Mouse (Mus musculus) intestine, postnatal 0 days (tissue): ENCODE measurements around the gene Zfp583. TPM values are rescaled to one million over a fixed set of nuclear protein-coding genes. Genes with fewer than 3 reads are reported as not detected.

Experiments used
- ATAC-seq: fragments of 200-750 bp; cut with Nextera tagmentation; 2 replicates; pipeline ENCODE4 v1.8.0; 2017; ENCODE audit warnings: mild to moderate bottlenecking, moderate TSS enrichment, moderate library complexity
- H3K27ac ChIP-seq: fragments of 300-500 bp; sonication (generic); 2 replicates; pipeline ENCODE4 v1.5.1; 2014; ENCODE audit warnings: mild to moderate bottlenecking, low read depth, low read length, moderate library complexity
- H3K27me3 ChIP-seq: fragments of 300-500 bp; sonication (generic); replicated peaks from 2 replicates; pipeline ENCODE4 v1.6.1; 2014; ENCODE audit warnings: low read length, mixed read lengths; ENCODE audit not compliant: control insufficient read depth, insufficient read depth
- H3K36me3 ChIP-seq: fragments of 300-500 bp; sonication (generic); 2 replicates; pipeline ENCODE4 v1.6.1; 2014; ENCODE audit warnings: mild to moderate bottlenecking, moderate library complexity; ENCODE audit not compliant: control insufficient read depth, insufficient read depth
- H3K4me1 ChIP-seq: fragments of 300-500 bp; sonication (generic); replicated peaks from 2 replicates; pipeline ENCODE4 v1.6.1; 2014; ENCODE audit warnings: antibody characterized with exemption, low read length, mixed read lengths; ENCODE audit not compliant: control insufficient read depth, insufficient read depth
- H3K4me2 ChIP-seq: fragments of 300-500 bp; sonication (generic); replicated peaks from 2 replicates; pipeline ENCODE4 v1.6.1; 2014; ENCODE audit warnings: low read depth, mild to moderate bottlenecking, moderate library complexity
- H3K4me3 ChIP-seq: fragments of 300-500 bp; sonication (generic); 2 replicates; pipeline ENCODE4 v1.5.1; 2014; ENCODE audit warnings: low read depth, low read length
- H3K9ac ChIP-seq: fragments of 300-500 bp; sonication (generic); 2 replicates; pipeline ENCODE4 v1.6.1; 2014; ENCODE audit warnings: mild to moderate bottlenecking, low read depth, low read length
- H3K9me3 ChIP-seq: fragments of 300-500 bp; sonication (generic); 2 replicates; pipeline ENCODE4 v1.6.1; 2016; ENCODE audit warnings: mixed run types; ENCODE audit not compliant: control insufficient read depth
- CTCF ChIP-seq: sonication (generic); IDR thresholded peaks from 2 replicates; pipeline ENCODE4 v1.5.1; 2016; ENCODE audit warnings: low read depth, mild to moderate bottlenecking, control low read depth, antibody characterized with exemption, moderate library complexity
- WGBS: fragments of 180-500 bp; shearing (Covaris S2); extraction: QIAGEN DNeasy Blood & Tissue Kit; methylation state at CpG from one replicate; pipeline ENCODE4 v1.1.7; 2014; 5-methylcytosine and 5-hydroxymethylcytosine counted together
- polyA plus RNA-seq: library from polyadenylated mRNA; unstranded; fragments of >200 nt; fragmentation: Nextera tagmentation; extraction: Ambion mirVana; gene quantifications from 2 replicates; pipeline ENCODE4 v1.2.1, GENCODE M21; 2015

Zfp583 gene
- polyA plus RNA-seq, 1 experiment from 2014 or later: 1.2 TPM

DNA sequence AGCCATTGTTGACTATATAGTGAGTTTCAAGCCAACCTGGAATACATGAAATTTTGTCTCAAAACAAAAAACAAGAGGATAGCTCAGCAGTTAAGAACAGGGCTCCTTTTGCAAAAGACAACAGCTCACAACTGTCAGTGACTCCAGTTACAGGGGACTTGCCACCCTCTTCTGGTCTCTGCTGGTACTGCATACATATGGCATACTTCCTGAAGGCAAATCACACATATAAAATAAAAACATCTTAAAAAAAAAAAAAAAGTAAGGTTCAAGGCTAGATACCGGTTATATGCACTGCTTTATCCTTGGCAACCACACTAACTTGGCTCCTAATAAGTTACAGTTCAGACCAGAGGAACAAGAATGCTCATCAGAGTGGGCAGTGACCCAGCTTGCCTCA lies 48.3 kb downstream of the Zfp583 start:
- no peaks in the 10 kb centered on the region for H3K36me3 ChIP-seq
- peak overlapping the region; percentile 79 for H3K4me2 ChIP-seq
- no peaks in the 10 kb centered on the region for H3K9me3 ChIP-seq
- no peak overlapping the region for H3K9ac ChIP-seq
- no peaks in the 10 kb centered on the region for H3K27me3 ChIP-seq
- peak overlapping the region; percentile 60 for H3K4me3 ChIP-seq
- 3% methylated on average over 1 of the region's 1 CpGs for WGBS
- H3K27ac ChIP-seq: peak overlapping the region; percentile 75
- peak; percentile 83 for TF ChIP-seq CTCF
- peak; percentile 34; the same call in 1 of the 2 replicates for ATAC-seq
- H3K4me1 ChIP-seq: no peaks in the 10 kb centered on the region

DNA sequence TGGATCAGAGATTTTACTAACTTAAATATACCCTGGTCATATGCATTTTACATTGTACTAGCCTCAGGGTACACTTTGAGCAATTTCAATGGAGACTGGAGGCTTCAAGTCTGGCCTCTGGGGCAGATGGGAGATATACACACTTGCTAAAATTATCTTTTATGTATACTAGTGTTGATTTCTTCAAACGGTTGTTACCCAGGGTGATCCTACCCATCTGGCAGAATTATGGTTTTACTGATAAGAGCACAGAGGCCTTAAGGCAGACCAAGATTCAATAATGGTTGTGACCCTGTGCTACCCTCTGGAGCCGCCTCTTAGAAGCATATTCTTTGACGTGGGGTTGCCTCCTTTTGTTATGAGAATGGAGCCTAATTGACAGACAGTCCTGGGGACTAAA lies 53.2 kb downstream of the Zfp583 start:
- TF ChIP-seq CTCF: no peak
- Histone ChIP-seq H3K27me3 (no peaks in the 10 kb centered on the region), H3K4me3 (no peak overlapping the region), H3K9me3 (no peaks in the 10 kb centered on the region), H3K4me2 (no peak overlapping the region), H3K4me1 (no peaks in the 10 kb centered on the region), H3K36me3 (no peaks in the 10 kb centered on the region), H3K9ac (no peak overlapping the region), H3K27ac (no peak overlapping the region)
- ATAC-seq: no peak
- 10% methylated on average over 3 of the region's 3 CpGs for WGBS

DNA sequence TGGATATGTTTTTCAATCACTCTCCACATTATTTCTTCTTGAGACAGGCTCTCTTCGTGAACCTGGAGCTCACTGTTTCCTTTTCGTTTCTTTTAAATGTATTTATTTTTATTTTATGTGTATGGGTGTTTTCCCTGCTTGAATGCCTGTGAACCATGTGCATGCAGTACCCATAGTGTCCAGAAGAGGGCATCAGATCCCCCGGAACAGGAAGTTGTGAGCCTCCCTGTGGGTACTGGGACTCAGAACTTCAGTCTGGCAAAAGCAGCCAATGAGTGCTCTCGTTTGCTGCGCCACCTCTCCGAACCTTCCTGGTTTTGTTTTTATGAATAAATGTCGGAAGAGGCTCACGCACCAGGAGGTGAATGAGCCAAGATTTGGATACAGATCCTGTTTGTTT lies 65.4 kb downstream of the Zfp583 start:
- no peaks in the 10 kb centered on the region for H3K9me3 ChIP-seq
- no peak overlapping the region for H3K9ac ChIP-seq
- WGBS: 63% methylated on average over 8 of the region's 8 CpGs
- H3K4me3 ChIP-seq: no peak overlapping the region
- H3K27me3 ChIP-seq: no peaks in the 10 kb centered on the region
- H3K36me3 ChIP-seq: no peaks in the 10 kb centered on the region
- peak; percentile 64 for TF ChIP-seq CTCF
- H3K4me2 ChIP-seq: no peak overlapping the region
- no peaks in the 10 kb centered on the region for H3K4me1 ChIP-seq
- no peak overlapping the region for H3K27ac ChIP-seq
- ATAC-seq: no peak

Other genes with a start within 250 kb of the Zfp583 start
- gene Zfp787, start 175.3 kb downstream of the Zfp583 start, polyA plus RNA-seq: 42.2 and 46.5 TPM in 2 replicates
- gene Zfp444, start 159.1 kb downstream of the Zfp583 start, polyA plus RNA-seq: 18.5 and 18.7 TPM in 2 replicates
- not detected in 2 replicates for gene Galp, start 134.2 kb downstream of the Zfp583 start, polyA plus RNA-seq
- gene Zscan5b, start 109.0 kb downstream of the Zfp583 start, polyA plus RNA-seq: not detected in 2 replicates
- not detected in 2 replicates for gene Epp13, start 78.6 kb downstream of the Zfp583 start, polyA plus RNA-seq
- 2.1 and 2.4 TPM in 2 replicates for gene Zfp667, start 44.7 kb downstream of the Zfp583 start, polyA plus RNA-seq
- 0.08 and 0.20 TPM in 2 replicates for gene Gm3854, start 12.5 kb upstream of the Zfp583 start, polyA plus RNA-seq
- 0.82 and 1.1 TPM in 2 replicates for gene Zfp78, start 32.0 kb upstream of the Zfp583 start, polyA plus RNA-seq
- gene Zfp28, start 52.0 kb upstream of the Zfp583 start, polyA plus RNA-seq: 2.5 and 3.3 TPM in 2 replicates
- 0.04 and 0.14 TPM in 2 replicates for gene Smim17, start 67.4 kb upstream of the Zfp583 start, polyA plus RNA-seq
- gene Gm20715, start 79.0 kb upstream of the Zfp583 start, polyA plus RNA-seq: not detected in 2 replicates
- not detected in 2 replicates for gene Olfr1344, start 107.4 kb upstream of the Zfp583 start, polyA plus RNA-seq
- gene Olfr1336, start 124.9 kb upstream of the Zfp583 start, polyA plus RNA-seq: not detected in 2 replicates
- gene Olfr1346, start 135.8 kb upstream of the Zfp583 start, polyA plus RNA-seq: not detected in 2 replicates
- not detected in 2 replicates for gene Olfr5, start 155.7 kb upstream of the Zfp583 start, polyA plus RNA-seq
- not detected in 2 replicates for gene Olfr1347, start 168.5 kb upstream of the Zfp583 start, polyA plus RNA-seq
- not detected in 2 replicates for gene Olfr1348, start 177.5 kb upstream of the Zfp583 start, polyA plus RNA-seq
- gene Olfr1349, start 191.7 kb upstream of the Zfp583 start, polyA plus RNA-seq: not detected in 2 replicates
- gene Olfr1350, start 233.6 kb upstream of the Zfp583 start, polyA plus RNA-seq: not detected in 2 replicates